Mouse (Mus musculus): Measurements from ENCODE around the gene Myt1l. TPM values are rescaled to one million over a fixed set of nuclear protein-coding genes. Genes with fewer than 3 reads are reported as not detected.

Myt1l gene
- polyA plus RNA-seq, 1 experiment from 2014 or later = 177 TPM

DNA sequence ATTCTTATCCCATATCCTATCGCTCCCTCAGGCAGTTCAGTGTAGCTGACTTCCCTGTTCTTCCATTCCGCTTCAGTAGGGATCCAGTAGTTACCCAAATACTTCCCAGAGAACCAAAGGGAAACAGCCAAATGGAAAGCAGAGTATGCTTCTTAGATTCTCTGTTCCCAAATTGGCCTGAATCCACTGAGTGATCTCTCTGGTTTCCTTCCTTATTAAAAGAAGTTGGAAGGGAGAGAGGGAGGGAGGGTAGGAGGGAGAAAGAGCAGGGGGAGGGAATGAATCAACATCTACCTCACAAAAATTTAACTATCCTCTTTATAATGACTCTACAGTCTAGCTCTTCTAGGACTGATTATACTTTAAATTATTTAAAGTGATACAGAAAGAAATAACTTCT, 106.3 kb downstream of the Myt1l start:
- Histone ChIP-seq H3K9me3 (no peaks in the 10 kb centered on the region), H3K4me1 (replicated peaks) (peaks cover 17% of the 10 kb centered on the region), H3K9ac (replicated peaks) (no peak overlapping the region), H3K27ac (no peak overlapping the region), H3K4me2 (replicated peaks) (no peak overlapping the region), H3K36me3 (no peaks in the 10 kb centered on the region), H3K27me3 (no peaks in the 10 kb centered on the region), H3K4me3 (replicated peaks) (no peak overlapping the region)
- 84% methylated on average over 2 of the region's 2 CpGs for WGBS
- ATAC-seq = no peak

- peaks cover 29% of the 10 kb centered on the region for H3K4me1 ChIP-seq (replicated peaks)
- no peak overlapping the region for H3K9ac ChIP-seq (replicated peaks)
- no peaks in the 10 kb centered on the region for H3K9me3 ChIP-seq
- H3K4me2 ChIP-seq (replicated peaks) = no peak overlapping the region
- no peaks in the 10 kb centered on the region for H3K27me3 ChIP-seq
- 65% methylated on average over 11 of the region's 11 CpGs for WGBS
- H3K36me3 ChIP-seq = peaks cover 7% of the 10 kb centered on the region; the same call in 1 of the 2 replicates
- no peak overlapping the region for H3K4me3 ChIP-seq (replicated peaks)
- ATAC-seq = peak; percentile 65
- H3K27ac ChIP-seq = peak overlapping the region; percentile 58; the same call in 1 of the 2 replicates
Observed at GRCm38 (mm10) chr12:29639543-29640196, 111.5 kb downstream of the Myt1l start.

DNA sequence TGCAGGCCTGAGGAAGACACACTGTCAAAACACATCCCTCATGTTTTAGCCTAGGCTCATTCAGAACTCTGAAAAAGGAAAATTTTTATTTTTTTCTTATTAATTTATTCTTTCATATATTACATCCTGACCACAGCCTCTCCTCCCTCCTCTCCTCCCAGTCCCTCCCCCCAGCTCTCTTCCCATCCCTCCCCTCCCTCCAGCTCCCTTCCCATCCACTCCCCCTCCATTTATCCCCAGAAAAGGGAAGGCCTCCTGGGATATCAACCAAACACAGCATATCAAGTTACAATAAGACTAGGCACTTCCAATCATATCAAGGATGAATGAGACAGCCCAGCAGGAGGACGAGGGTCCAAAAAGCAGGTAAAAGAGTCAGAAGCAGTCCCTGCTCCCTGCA, 112.0 kb downstream of the Myt1l start:
- 32% methylated on average over 1 of the region's 1 CpGs for WGBS
- H3K27me3 ChIP-seq = no peaks in the 10 kb centered on the region
- H3K4me2 ChIP-seq (replicated peaks) = no peak overlapping the region
- ATAC-seq = peak; percentile 60; the same call in 1 of the 2 replicates
- H3K9me3 ChIP-seq = no peaks in the 10 kb centered on the region
- H3K9ac ChIP-seq (replicated peaks) = no peak overlapping the region
- peak overlapping the region; percentile 58; the same call in 1 of the 2 replicates for H3K27ac ChIP-seq
- peaks cover 29% of the 10 kb centered on the region for H3K4me1 ChIP-seq (replicated peaks)
- H3K4me3 ChIP-seq (replicated peaks) = no peak overlapping the region
- H3K36me3 ChIP-seq = peaks cover 7% of the 10 kb centered on the region; the same call in 1 of the 2 replicates

DNA sequence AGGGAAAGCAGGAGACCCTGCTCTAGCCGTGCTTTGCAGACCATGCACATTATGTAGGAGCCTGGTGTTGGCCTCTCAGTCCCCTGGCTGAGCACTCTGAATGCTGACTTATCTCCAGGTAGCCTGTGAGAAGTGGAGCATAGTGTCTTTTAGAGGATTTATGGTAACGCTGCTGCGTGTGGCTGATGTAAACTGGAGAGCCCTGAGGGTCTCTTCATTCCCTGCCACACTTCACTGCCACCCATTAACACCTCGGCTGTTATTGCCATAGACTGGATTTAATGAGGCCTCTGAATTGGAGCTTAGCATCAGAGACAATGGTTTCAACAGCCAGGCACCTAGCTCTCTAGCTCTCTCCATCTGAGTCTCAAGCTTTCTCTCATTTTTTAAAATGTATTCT, 114.7 kb downstream of the Myt1l start:
- WGBS = 10% methylated on average over 4 of the region's 4 CpGs
- H3K36me3 ChIP-seq = peaks cover 21% of the 10 kb centered on the region; the same call in 1 of the 2 replicates

GRCm38 (mm10) chr12:29644091-29644490, 115.9 kb downstream of the Myt1l start:
- WGBS = 72% methylated on average over 4 of the region's 4 CpGs
- Histone ChIP-seq H3K9ac (replicated peaks) (no peak overlapping the region), H3K36me3 (peaks cover 21% of the 10 kb centered on the region; the same call in 1 of the 2 replicates), H3K27ac (no peak overlapping the region), H3K27me3 (no peaks in the 10 kb centered on the region), H3K9me3 (no peaks in the 10 kb centered on the region), H3K4me1 (replicated peaks) (peaks cover 42% of the 10 kb centered on the region), H3K4me2 (replicated peaks) (no peak overlapping the region), H3K4me3 (replicated peaks) (no peak overlapping the region)
- no peak for ATAC-seq

More for the DNA sequence above, 114.7 kb downstream of the Myt1l start:
- Histone ChIP-seq H3K27me3 (no peaks in the 10 kb centered on the region), H3K4me3 (replicated peaks) (no peak overlapping the region), H3K27ac (peak overlapping the region; percentile 87), H3K9me3 (no peaks in the 10 kb centered on the region), H3K4me1 (replicated peaks) (peaks cover 35% of the 10 kb centered on the region), H3K9ac (replicated peaks) (0 out of 2 replicates have a peak overlapping the region, but pooled peaks have one; percentile 40), H3K4me2 (replicated peaks) (no peak overlapping the region)
- ATAC-seq = peak; percentile 48; the same call in 1 of the 2 replicates

- 89% methylated on average over 7 of the region's 7 CpGs for WGBS
Observed at GRCm38 (mm10) chr12:29644721-29645120, 116.5 kb downstream of the Myt1l start.

GRCm38 (mm10) chr12:29649510-29650152, 121.4 kb downstream of the Myt1l start:
- H3K4me2 ChIP-seq (replicated peaks) = no peak overlapping the region
- 60% methylated on average over 10 of the region's 10 CpGs for WGBS
- no peaks in the 10 kb centered on the region for H3K27me3 ChIP-seq
- no peak overlapping the region for H3K4me3 ChIP-seq (replicated peaks)
- no peak overlapping the region for H3K9ac ChIP-seq (replicated peaks)
- no peaks in the 10 kb centered on the region for H3K9me3 ChIP-seq
- peak overlapping the region; percentile 71 for H3K27ac ChIP-seq
- peaks cover 14% of the 10 kb centered on the region; the same call in 1 of the 2 replicates for H3K36me3 ChIP-seq
- ATAC-seq = peak; percentile 79
- H3K4me1 ChIP-seq (replicated peaks) = peaks cover 37% of the 10 kb centered on the region

More at GRCm38 (mm10) chr12:29644721-29645120, 116.5 kb downstream of the Myt1l start:
- Histone ChIP-seq H3K27ac (no peak overlapping the region), H3K4me2 (replicated peaks) (no peak overlapping the region), H3K27me3 (no peaks in the 10 kb centered on the region), H3K36me3 (peaks cover 21% of the 10 kb centered on the region; the same call in 1 of the 2 replicates), H3K4me1 (replicated peaks) (peaks cover 42% of the 10 kb centered on the region), H3K4me3 (replicated peaks) (no peak overlapping the region), H3K9me3 (no peaks in the 10 kb centered on the region), H3K9ac (replicated peaks) (no peak overlapping the region)
- ATAC-seq = no peak

GRCm38 (mm10) chr12:29652516-29652915, 124.3 kb downstream of the Myt1l start:
- no peak overlapping the region for H3K9ac ChIP-seq (replicated peaks)
- H3K36me3 ChIP-seq = 0 out of 2 replicates have a peak, but pooled peaks cover 2% of the 10 kb centered on the region
- H3K9me3 ChIP-seq = no peaks in the 10 kb centered on the region
- H3K4me1 ChIP-seq (replicated peaks) = peaks cover 60% of the 10 kb centered on the region
- ATAC-seq = no peak
- no peaks in the 10 kb centered on the region for H3K27me3 ChIP-seq
- H3K4me2 ChIP-seq (replicated peaks) = no peak overlapping the region
- 91% methylated on average over 5 of the region's 5 CpGs for WGBS
- H3K27ac ChIP-seq = no peak overlapping the region
- H3K4me3 ChIP-seq (replicated peaks) = no peak overlapping the region

- Histone ChIP-seq H3K27me3 (no peaks in the 10 kb centered on the region), H3K9me3 (no peaks in the 10 kb centered on the region), H3K4me3 (replicated peaks) (no peak overlapping the region), H3K27ac (peak overlapping the region; percentile 87), H3K4me2 (replicated peaks) (peak overlapping the region; percentile 6; the same call in 1 of the 2 replicates), H3K9ac (replicated peaks) (peak overlapping the region; percentile 46; the same call in 1 of the 2 replicates), H3K4me1 (replicated peaks) (peaks cover 42% of the 10 kb centered on the region), H3K36me3 (no peaks in the 10 kb centered on the region)
- ATAC-seq = peak; percentile 40
- WGBS = 56% methylated on average over 10 of the region's 10 CpGs
Observed at GRCm38 (mm10) chr12:29655197-29655632, 127.0 kb downstream of the Myt1l start.

- no peak overlapping the region for H3K4me3 ChIP-seq (replicated peaks)
- WGBS = 72% methylated on average over 12 of the region's 12 CpGs
- H3K9ac ChIP-seq (replicated peaks) = peak overlapping the region; percentile 46; the same call in 1 of the 2 replicates
- no peak for ATAC-seq
- H3K9me3 ChIP-seq = no peaks in the 10 kb centered on the region
- no peaks in the 10 kb centered on the region for H3K27me3 ChIP-seq
- H3K27ac ChIP-seq = peak overlapping the region; percentile 87
- H3K36me3 ChIP-seq = no peaks in the 10 kb centered on the region
- peaks cover 40% of the 10 kb centered on the region for H3K4me1 ChIP-seq (replicated peaks)
- peak overlapping the region; percentile 6; the same call in 1 of the 2 replicates for H3K4me2 ChIP-seq (replicated peaks)
Observed at GRCm38 (mm10) chr12:29655673-29656072, 127.5 kb downstream of the Myt1l start.

- Histone ChIP-seq H3K9me3 (no peaks in the 10 kb centered on the region), H3K9ac (replicated peaks) (0 out of 2 replicates have a peak overlapping the region, but pooled peaks have one; percentile 11), H3K4me3 (replicated peaks) (no peak overlapping the region), H3K4me2 (replicated peaks) (no peak overlapping the region), H3K4me1 (replicated peaks) (peaks cover 46% of the 10 kb centered on the region), H3K27me3 (no peaks in the 10 kb centered on the region), H3K36me3 (no peaks in the 10 kb centered on the region), H3K27ac (peak overlapping the region; percentile 87)
- 64% methylated on average over 3 of the region's 3 CpGs for WGBS
- ATAC-seq = no peak
Observed at GRCm38 (mm10) chr12:29657061-29657460, 128.9 kb downstream of the Myt1l start.

- no peak overlapping the region for H3K4me2 ChIP-seq (replicated peaks)
- no peaks in the 10 kb centered on the region for H3K9me3 ChIP-seq
- no peak overlapping the region for H3K9ac ChIP-seq (replicated peaks)
- H3K36me3 ChIP-seq = no peaks in the 10 kb centered on the region
- peak overlapping the region; percentile 41; the same call in 1 of the 2 replicates for H3K27ac ChIP-seq
- no peak for ATAC-seq
- no peak overlapping the region for H3K4me3 ChIP-seq (replicated peaks)
- peaks cover 54% of the 10 kb centered on the region for H3K4me1 ChIP-seq (replicated peaks)
- H3K27me3 ChIP-seq = no peaks in the 10 kb centered on the region
- 82% methylated on average over 2 of the region's 2 CpGs for WGBS
Observed at GRCm38 (mm10) chr12:29657870-29658269, 129.7 kb downstream of the Myt1l start.

All from midbrain, embryonic 13.5 days (tissue).